ENCODE assay signal across 8 mouse cellular contexts in the genomic region with DNA sequence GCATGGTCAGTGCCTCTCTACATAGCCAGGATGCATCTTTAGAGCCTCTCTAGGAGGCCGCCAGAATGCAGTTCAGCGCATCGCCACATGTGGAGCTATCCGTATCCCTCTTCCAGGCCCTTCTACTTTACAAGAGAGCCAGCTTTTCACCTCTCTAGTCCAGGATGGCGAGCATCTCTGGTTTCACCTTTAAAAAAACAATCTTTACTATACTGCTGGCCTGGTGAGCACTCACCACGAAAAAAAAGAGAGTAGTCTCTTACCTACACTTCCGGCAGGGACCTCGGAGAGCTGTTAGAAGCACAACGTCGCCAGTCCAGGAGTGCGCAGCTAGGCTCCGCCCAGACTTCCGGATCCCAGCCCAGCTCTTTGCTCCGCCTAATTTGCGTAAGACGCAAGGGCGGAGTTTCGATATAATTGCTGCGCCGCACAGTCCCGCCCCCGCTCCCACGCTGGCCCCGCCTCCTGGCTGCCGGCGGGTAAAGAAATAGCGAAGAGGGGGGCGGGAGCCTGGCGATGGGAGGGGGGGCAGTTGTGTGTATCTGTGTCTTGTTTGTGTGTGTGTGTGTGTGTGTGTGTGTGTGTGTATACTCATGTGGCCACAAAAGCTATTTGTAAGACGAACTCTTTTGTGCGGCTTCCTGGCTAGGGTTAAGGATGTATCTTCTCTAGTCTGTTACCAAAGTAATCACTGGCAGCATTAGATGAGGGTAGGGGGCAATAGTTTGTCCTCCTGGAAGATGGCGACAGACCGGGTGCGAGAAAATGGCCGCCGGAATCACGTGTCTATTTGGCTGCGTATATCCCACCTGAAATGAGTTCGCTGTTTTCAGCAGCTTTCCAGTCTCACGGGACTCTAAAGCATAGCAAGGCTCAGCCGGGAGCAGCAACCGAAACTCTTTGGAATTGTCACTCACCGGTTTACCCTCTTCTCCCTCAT. TPM values are rescaled to one million over a fixed set of nuclear protein-coding genes. Genes with fewer than 3 reads are reported as not detected.
DNase-seq lines count a peak whose midpoint lies in the region; ATAC-seq and TF ChIP-seq lines count a peak whose summit lies in the region.

A gene (minus strand): TSS at position 385 of the 940 bp plus-strand sequence.

- H3K9me3 ChIP-seq in megakaryocyte, embryonic 14.5 days, result no peaks in the 10 kb centered on the region

- TF ChIP-seq CTCF in cortical plate, adult 2 months (IDR thresholded peaks at IDR 0.05; ENCODE audit: extremely low read depth, insufficient read depth, low read length), result peak; percentile 38; the same call in 1 of the 2 replicates

- peak within 1 kb of the TSS; percentile 83; the same call in 1 of the 2 replicates for H3K27ac ChIP-seq in cortical plate, adult 2 months (ENCODE audit: insufficient read depth, low read length)

- peak; percentile 90 for TF ChIP-seq POLR2A in cortical plate, adult 2 months (IDR thresholded peaks at IDR 0.05; ENCODE audit: extremely low read depth, insufficient read depth, low read length)

- peaks cover 21% of the 10 kb centered on the region for H3K36me3 ChIP-seq in megakaryocyte, embryonic 14.5 days (replicated peaks; ENCODE audit: low read length)

- ATAC-seq in activated CD4-positive, CD25-positive, alpha-beta regulatory T cell, adult 4 months, result peak; percentile 97

- no peaks in the 10 kb centered on the region for H3K4me1 ChIP-seq in cortical plate, adult 2 months (ENCODE audit: control insufficient read depth, insufficient read depth, low read length)
- peaks cover 4% of the 10 kb centered on the region; the same call in 1 of the 2 replicates for H3K4me1 ChIP-seq in megakaryocyte, embryonic 14.5 days

- DNase-seq in gastrocnemius, adult 8-10 months (ENCODE audit: low spot score in 2 of 2), result peak; percentile 76 to 83
- peak; percentile 73 for DNase-seq in hindlimb bud, embryonic 11.5 days (ENCODE audit: extremely low spot score, low read depth, low spot score)
- DNase-seq in left cerebral cortex, adult 8-10 months (ENCODE audit: low spot score in 2 of 2), result peak; percentile 70 to 85
- DNase-seq in right cerebral cortex, postnatal 10 days (ENCODE audit: low spot score in 2 of 2), result peak; percentile 89 to 92
- peak; percentile 76 for DNase-seq in urinary bladder, postnatal 25 days (ENCODE audit: low spot score)

- peak within 1 kb of the TSS; percentile 83 for H3K4me3 ChIP-seq in cortical plate, adult 2 months (ENCODE audit: insufficient read depth, low read length)
- H3K4me3 ChIP-seq in megakaryocyte, embryonic 14.5 days (replicated peaks), result peak within 1 kb of the TSS; percentile 91

- no peaks in the 10 kb centered on the region for H3K27me3 ChIP-seq in megakaryocyte, embryonic 14.5 days (replicated peaks)

RNA-seq across cellular contexts. Expression of the gene that starts here (rescaled TPM):
- polyA plus RNA-seq in activated CD4-positive, CD25-positive, alpha-beta regulatory T cell, adult 4 months (2017; shearing (Covaris generic)), result 10 to 100 TPM; 22.6 to 24.7 TPM
- 78.9 and 79.7 TPM in 2 replicates for polyA plus RNA-seq in cortical plate, adult 2 months (2012; rRNA removed)
- total RNA-seq in gastrocnemius, adult 8-10 months (2022), result 10 to 100 TPM; 37.1 to 45.2 (median 43.2) TPM
- total RNA-seq in left cerebral cortex, adult 8-10 months (2022), result 100 to 1,000 TPM; 204 to 216 (median 206) TPM
- 0.62 TPM in 1 of 2 replicates, not detected in the other for polyA plus RNA-seq in megakaryocyte, embryonic 14.5 days (2012; ENCODE audit: insufficient read depth, low replicate concordance)

Comparison
In these comparisons a context has a peak if more than half of its experiments do, and no peak if none do; other contexts are left out.
1. Peak in every context shown above with its lines: DNase-seq, ATAC-seq, H3K4me3 ChIP-seq and H3K27ac ChIP-seq.
2. RNA of the gene that starts here (total RNA-seq): 204 to 216 TPM in left cerebral cortex, adult 8-10 months; 37.1 to 45.2 TPM in gastrocnemius, adult 8-10 months; every median in the first group is over 4 times any median in the second.
3. RNA of the gene that starts here (polyA plus RNA-seq): 78.9 to 79.7 TPM in cortical plate, adult 2 months and 22.6 to 24.7 TPM in activated CD4-positive, CD25-positive, alpha-beta regulatory T cell, adult 4 months; 0.62 TPM in megakaryocyte, embryonic 14.5 days; every median in the first group is over 10 times any median in the second.